Mouse (Mus musculus) lung, postnatal 0 days (tissue): ENCODE measurements around the gene Slc41a2.
A peak's percentile ranks its signal among the peaks of the same experiment; 100 is the strongest.

Experiments
- CTCF ChIP-seq: IDR thresholded peaks from 2 replicates; pipeline ENCODE4 v1.5.1; 2016; ENCODE audit warnings: antibody characterized with exemption, mild to moderate bottlenecking
- EP300 ChIP-seq: IDR thresholded peaks from 2 replicates; pipeline ENCODE4 v1.6.1; 2016; ENCODE audit warnings: antibody characterized with exemption, mild to moderate bottlenecking, control low read depth

DNA sequence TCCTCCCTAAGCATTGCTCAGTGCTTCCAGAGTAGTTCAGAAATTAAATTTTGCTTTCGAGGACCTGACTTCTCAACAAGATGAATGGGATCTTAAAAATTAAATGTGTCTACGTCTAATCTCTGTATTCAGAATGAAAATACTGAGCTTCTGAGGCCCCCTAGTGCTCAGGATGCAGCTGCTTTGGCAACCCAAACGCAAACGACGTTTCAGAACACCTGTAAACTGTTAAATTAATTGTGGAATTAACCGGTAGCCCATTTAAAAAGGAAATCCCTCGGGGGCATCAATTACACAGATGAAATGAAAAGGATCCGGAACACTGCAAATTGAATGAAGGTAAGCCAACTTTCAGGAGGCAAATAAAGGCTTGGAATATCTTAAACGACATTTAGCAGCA is 42.9 kb downstream of the Slc41a2 start:
- TF ChIP-seq CTCF, result peak; percentile 61
- no peak for TF ChIP-seq EP300
